Mouse (Mus musculus) MEL (cell line): Measurements from ENCODE around the gene Stac. TPM values are rescaled to one million over a fixed set of nuclear protein-coding genes. Genes with fewer than 3 reads are reported as not detected.

ENCODE experiments used
- DNase-seq: peaks from one replicate; pipeline ENCODE4 v3.0.0; 2011; ENCODE audit warnings: low read depth, low spot score
- H3K27ac ChIP-seq: 2 replicates; pipeline ENCODE4 v1.5.1; 2012; ENCODE audit warnings: low read depth, mild to moderate bottlenecking, control low read depth, low read length, moderate library complexity; ENCODE audit not compliant: control insufficient read depth
- H3K27me3 ChIP-seq, 2 experiments: fragments of 150-350 bp in 1 of 2; sonication (generic) in 1 of 2; 2 replicates each; pipeline ENCODE4 v1.6.1; 2012; ENCODE audit warnings: low read length in 2 of 2, mild to moderate bottlenecking in 2 of 2, improper control_type of control experiment in 1 of 2, moderate library complexity in 1 of 2; ENCODE audit not compliant: insufficient read depth in 2 of 2, control insufficient read depth in 1 of 2
- H3K36me3 ChIP-seq, 2 experiments: 2 replicates each; pipeline ENCODE4 v1.6.1; 2012 to 2014; ENCODE audit warnings: low read length in 2 of 2, improper control_type of control experiment in 1 of 2, inconsistent platforms in 1 of 2, mild to moderate bottlenecking in 1 of 2; ENCODE audit not compliant: insufficient read depth in 2 of 2, control insufficient read depth in 1 of 2
- H3K4me1 ChIP-seq, 2 experiments: fragments of 150-350 bp in 1 of 2; sonication (generic) in 1 of 2; 2 replicates each; pipeline ENCODE4 v1.6.1; 2012; ENCODE audit warnings: low read length in 2 of 2, improper control_type of control experiment in 1 of 2, mild to moderate bottlenecking in 1 of 2; ENCODE audit not compliant: insufficient read depth in 2 of 2, control insufficient read depth in 1 of 2
- H3K4me3 ChIP-seq, 2 experiments: fragments of 150-350 bp in 1 of 2; sonication (generic) in 1 of 2; 2 replicates each; pipeline ENCODE4 v1.5.1; 2012; ENCODE audit warnings: low read depth in 2 of 2, low read length in 2 of 2, mild to moderate bottlenecking in 2 of 2, moderate library complexity in 2 of 2, control low read depth in 1 of 2, improper control_type of control experiment in 1 of 2; ENCODE audit not compliant: control insufficient read depth in 1 of 2, insufficient read depth in 1 of 2
- H3K79me2 ChIP-seq: 2 replicates; pipeline ENCODE4 v1.6.1; 2012; ENCODE audit warnings: mild to moderate bottlenecking, low read length, moderate library complexity; ENCODE audit not compliant: control insufficient read depth, poor library complexity, insufficient read depth
- H3K9ac ChIP-seq: 2 replicates; pipeline ENCODE4 v1.6.1; 2012; ENCODE audit warnings: low read depth, mild to moderate bottlenecking, control low read depth, low read length, moderate library complexity; ENCODE audit not compliant: control insufficient read depth, poor library complexity, severe bottlenecking
- H3K9me3 ChIP-seq: fragments of 150-350 bp; sonication (generic); replicated peaks from 2 replicates; pipeline ENCODE4 v1.6.1; 2012; ENCODE audit warnings: mild to moderate bottlenecking, low read length, improper control_type of control experiment, moderate library complexity; ENCODE audit not compliant: insufficient read depth
- E2F4 ChIP-seq: IDR thresholded peaks from 2 replicates; pipeline ENCODE4 v1.6.1; 2011; ENCODE audit warnings: low read depth, low read length, improper control_type of control experiment, borderline replicate concordance
- ETS1 ChIP-seq: IDR thresholded peaks from 2 replicates; pipeline ENCODE4 v1.6.1; 2012; ENCODE audit warnings: low read depth, mild to moderate bottlenecking, inconsistent platforms, low read length, improper control_type of control experiment, moderate library complexity
- MAFK ChIP-seq: IDR thresholded peaks from 2 replicates; pipeline ENCODE4 v1.6.1; 2011; ENCODE audit warnings: low read depth, mild to moderate bottlenecking, low read length, improper control_type of control experiment, borderline replicate concordance
- MYB ChIP-seq: IDR thresholded peaks from 2 replicates; pipeline ENCODE4 v1.6.1; 2011; ENCODE audit warnings: mild to moderate bottlenecking, low read depth, low read length, improper control_type of control experiment
- POLR2AphosphoS5 ChIP-seq: IDR thresholded peaks from 2 replicates; pipeline ENCODE4 v1.6.1; 2012; ENCODE audit warnings: low read depth, borderline replicate concordance, mild to moderate bottlenecking, inconsistent platforms, low read length, moderate library complexity, mixed read lengths
- UBTF ChIP-seq: IDR thresholded peaks from 2 replicates; pipeline ENCODE4 v1.6.1; 2012; ENCODE audit warnings: low read depth, mild to moderate bottlenecking, inconsistent platforms, low read length, improper control_type of control experiment, moderate library complexity, borderline replicate concordance; ENCODE audit not compliant: insufficient read depth
- USF2 ChIP-seq, 2 experiments: IDR thresholded peaks; 2 replicates each; pipeline ENCODE4 v1.6.1; 2011 to 2012; ENCODE audit warnings: improper control_type of control experiment in 2 of 2, low read length in 2 of 2, borderline replicate concordance in 1 of 2, inconsistent platforms in 1 of 2, low read depth in 1 of 2, mild to moderate bottlenecking in 1 of 2; ENCODE audit not compliant: insufficient read depth in 1 of 2
- ZC3H11A ChIP-seq: IDR thresholded peaks from 2 replicates; pipeline ENCODE4 v1.6.1; 2012; ENCODE audit warnings: low read depth, mild to moderate bottlenecking, inconsistent platforms, low read length, improper control_type of control experiment
- polyA plus RNA-seq, 2 experiments: library from polyadenylated mRNA; stranded (reverse) in 1 of 2; unstranded in 1 of 2; fragments of >175 nt in 1 of 2; fragments of >200 nt in 1 of 2; gene quantifications; 2 replicates each; pipeline versions ENCODE4 v1.2.1 to v1.2.4; 2012; ENCODE audit warnings: low replicate concordance in 2 of 2, low read depth in 1 of 2; ENCODE audit not compliant: insufficient read length in 2 of 2, insufficient read depth in 1 of 2, missing spikeins in 1 of 2
- total RNA-seq: library from RNA; depleted of rRNA; stranded (reverse); fragments of 300-350 nt; gene quantifications from 2 replicates; pipeline ENCODE4 v1.2.3, GENCODE M21; 2012

The Stac gene
- total and polyA plus RNA-seq, 3 experiments = not detected

GRCm38 (mm10) chr9:111739026-111739425, 48.9 kb upstream of the Stac start:
- no peak overlapping the region for H3K4me3 ChIP-seq
- no peaks in the 10 kb centered on the region for H3K9me3 ChIP-seq
- no peak for DNase-seq
- H3K4me1 ChIP-seq = no peaks in the 10 kb centered on the region
- H3K36me3 ChIP-seq = no peaks in the 10 kb centered on the region
- H3K27me3 ChIP-seq = no peaks in the 10 kb centered on the region
- no peak for TF ChIP-seq POLR2AphosphoS5
- no peak for TF ChIP-seq MYB
- no peak overlapping the region for H3K27ac ChIP-seq
- no peak overlapping the region for H3K9ac ChIP-seq
- no peaks in the 10 kb centered on the region for H3K79me2 ChIP-seq

DNA sequence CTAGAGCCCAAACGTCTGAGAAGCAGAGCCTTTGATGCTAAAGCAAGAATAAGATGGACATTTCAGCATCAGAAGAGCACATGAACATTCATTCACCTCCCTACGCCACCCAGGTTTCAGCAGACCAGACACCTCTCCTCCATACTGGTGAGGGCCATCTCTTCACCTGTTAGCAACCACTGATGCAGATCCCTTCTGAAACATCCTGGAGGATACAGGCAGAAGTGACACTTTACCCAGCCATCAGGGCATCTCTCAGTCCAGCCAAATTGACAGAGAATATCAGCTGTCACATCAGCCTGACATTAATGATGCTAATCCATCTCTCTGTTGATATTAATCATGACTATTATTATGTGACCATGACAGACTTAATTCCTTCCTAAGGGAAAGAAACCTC, 47.6 kb upstream of the Stac start:
- no peak for TF ChIP-seq MAFK
- no peak for TF ChIP-seq USF2 (IDR thresholded peaks at IDR 0.05; ENCODE audit: borderline replicate concordance in 1 of 2, insufficient read depth in 1 of 2, low read depth in 1 of 2, low read length in 2 of 2)
- H3K27ac ChIP-seq = no peak overlapping the region
- no peaks in the 10 kb centered on the region for H3K9me3 ChIP-seq
- H3K4me1 ChIP-seq = no peaks in the 10 kb centered on the region
- H3K36me3 ChIP-seq = no peaks in the 10 kb centered on the region
- no peaks in the 10 kb centered on the region for H3K79me2 ChIP-seq
- no peaks in the 10 kb centered on the region for H3K27me3 ChIP-seq
- H3K9ac ChIP-seq = no peak overlapping the region
- DNase-seq = no peak
- no peak overlapping the region for H3K4me3 ChIP-seq

DNA sequence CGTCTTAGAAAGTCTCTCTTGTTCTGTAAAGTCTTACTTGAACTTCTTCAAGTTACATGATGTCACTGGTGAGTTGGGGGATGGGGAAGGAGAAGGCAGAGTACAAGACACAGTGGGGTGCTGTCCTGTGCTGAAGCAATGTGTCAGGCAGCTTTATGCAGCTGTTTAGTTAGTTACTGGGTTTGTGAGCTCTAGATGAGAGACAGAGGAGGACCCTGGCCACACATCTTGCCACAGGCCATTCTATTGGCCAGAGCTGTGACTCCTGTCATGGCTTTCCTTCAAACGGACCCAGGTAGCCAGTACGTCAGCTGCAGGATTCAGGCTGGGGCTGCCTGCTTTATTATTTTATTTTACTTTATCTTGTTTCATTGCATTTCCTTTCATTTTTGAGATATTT, 45.8 kb upstream of the Stac start:
- no peaks in the 10 kb centered on the region for H3K4me1 ChIP-seq
- H3K9ac ChIP-seq = no peak overlapping the region
- no peaks in the 10 kb centered on the region for H3K36me3 ChIP-seq
- no peak overlapping the region for H3K4me3 ChIP-seq
- DNase-seq = no peak
- H3K79me2 ChIP-seq = no peaks in the 10 kb centered on the region
- no peaks in the 10 kb centered on the region for H3K27me3 ChIP-seq
- TF ChIP-seq UBTF (no peak), USF2 (IDR thresholded peaks at IDR 0.05; ENCODE audit: borderline replicate concordance in 1 of 2, insufficient read depth in 1 of 2, low read depth in 1 of 2, low read length in 2 of 2) (no peak), E2F4 (no peak), ZC3H11A (no peak), ETS1 (no peak)
- H3K9me3 ChIP-seq = no peaks in the 10 kb centered on the region
- H3K27ac ChIP-seq = no peak overlapping the region
